Comparison of ENCODE assay signal across 22 mouse cellular contexts in the genomic region with DNA sequence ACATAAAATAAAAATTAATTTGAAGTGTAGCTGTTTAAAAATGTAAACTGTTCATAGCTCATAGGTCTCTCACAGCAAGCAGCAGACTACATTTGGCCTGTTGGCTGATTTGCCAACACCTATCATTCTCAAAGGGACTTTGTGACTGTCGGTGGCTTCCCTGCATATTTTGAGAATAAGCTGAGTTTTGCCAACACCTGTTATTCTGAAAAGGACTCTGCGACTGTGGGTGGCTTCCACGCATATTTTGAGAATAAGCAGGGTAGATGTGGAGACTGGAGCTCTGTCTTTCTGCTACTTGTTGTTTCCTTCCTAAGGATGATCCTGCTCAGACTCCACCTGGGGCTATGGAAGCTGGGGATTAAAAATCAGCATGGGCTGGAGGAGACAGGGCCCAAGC. TPM values are rescaled to one million over a fixed set of nuclear protein-coding genes. Genes with fewer than 3 reads are reported as not detected.
"Had no signal": no experiment of that assay in that cellular context is flagged by ENCODE, and none has a peak within 500 bp of the region (broad histone marks: within the 10 kb centered on the region; RNA-seq: fewer than 3 reads in every experiment).

No protein-coding gene starts in this region.

- H3K27me3 ChIP-seq: neural tube, embryonic 12.5 days; stomach, embryonic 15.5 days had no signal

- H3K4me1 ChIP-seq: midbrain, embryonic 12.5 days; neural tube, embryonic 12.5 days had no signal

- H3K27ac ChIP-seq: midbrain, embryonic 10.5 days; midbrain, embryonic 12.5 days; neural tube, embryonic 12.5 days; stomach, embryonic 15.5 days; stomach, postnatal 0 days had no signal

- H3K4me3 ChIP-seq: midbrain, embryonic 10.5 days; midbrain, embryonic 12.5 days; neural tube, embryonic 12.5 days; stomach, embryonic 15.5 days had no signal

- H3K36me3 ChIP-seq: stomach, embryonic 15.5 days had no signal

- ATAC-seq: midbrain, embryonic 16.5 days had no signal

- H3K9me3 ChIP-seq: midbrain, embryonic 10.5 days; midbrain, embryonic 12.5 days; neural tube, embryonic 12.5 days; stomach, embryonic 15.5 days had no signal

- H3K4me2 ChIP-seq: lung, embryonic 14.5 days; midbrain, embryonic 12.5 days; neural tube, embryonic 12.5 days; stomach, embryonic 15.5 days had no signal

- H3K9ac ChIP-seq: lung, embryonic 14.5 days; midbrain, embryonic 12.5 days; neural tube, embryonic 12.5 days; stomach, embryonic 15.5 days had no signal

- DNase-seq: lung, adult 18-20 months; lung, embryonic 14.5 days; lung, postnatal 10 days; lung, postnatal 4 days; midbrain, embryonic 14.5 days; right cerebral cortex, postnatal 14 days; thymus, adult 2 months; thymus, postnatal 25 days; thymus, postnatal 4 days had no signal

RNA-seq across cellular contexts. Expression of gene Lrrn4cl, which starts 2.5 kb away (rescaled TPM):
- total RNA-seq: neutrophil, adult 5-6 weeks had no signal

RNA-seq across cellular contexts. Expression of gene Gng3, which starts 14.1 kb away (rescaled TPM):
- total RNA-seq: megakaryocyte, adult 5-6 weeks; monocyte, adult 5-6 weeks had no signal

RNA-seq across cellular contexts. Expression of gene AC129217.1, which starts 23.5 kb away (rescaled TPM):
- total RNA-seq: megakaryocyte-erythroid progenitor cell, adult 5-6 weeks had no signal
- polyA plus RNA-seq: lung, embryonic 14.5 days; lung, embryonic 16.5 days; midbrain, embryonic 10.5 days; midbrain, embryonic 12.5 days; midbrain, embryonic 14.5 days; midbrain, embryonic 16.5 days; neural tube, embryonic 12.5 days; neural tube, embryonic 14.5 days; spleen, adult 2 months; stomach, embryonic 15.5 days; stomach, postnatal 0 days had no signal
